Mouse (Mus musculus) splenic B cell, adult 2 months (primary cell): ENCODE measurements around the gene Fbxo47.
"Not testable (repeated sequence)": the region's sequence is repeated elsewhere in the genome, so short reads cannot be mapped to it uniquely, and the experiment has no call there.

Source experiments
- DNase-seq: peaks from one replicate; pipeline ENCODE4 v3.0.0-alpha.2; 2011; ENCODE audit warnings: low read depth, low spot score
- H3K27me3 ChIP-seq: 2 replicates; pipeline ENCODE4 v1.6.1; 2012; ENCODE audit warnings: mild to moderate bottlenecking, low read length, moderate library complexity, mixed read lengths; ENCODE audit not compliant: control insufficient read depth, poor library complexity, insufficient read depth, severe bottlenecking
- H3K36me3 ChIP-seq: 2 replicates; pipeline ENCODE4 v1.6.1; 2012; ENCODE audit warnings: mild to moderate bottlenecking, low read length, moderate library complexity, mixed read lengths; ENCODE audit not compliant: control insufficient read depth, poor library complexity, insufficient read depth, severe bottlenecking

Gene Fbxo47

GRCm38 (mm10) chr11:97855473-97855872 is 28.5 kb downstream of the Fbxo47 start:
- no peak for DNase-seq
- no peaks in the 10 kb centered on the region for H3K36me3 ChIP-seq
- H3K27me3 ChIP-seq: no peaks in the 10 kb centered on the region

- H3K36me3 ChIP-seq: no peaks in the 10 kb centered on the region
- no peak for DNase-seq
- no peaks in the 10 kb centered on the region for H3K27me3 ChIP-seq
These were observed 32.4 kb downstream of the Fbxo47 start for GRCm38 (mm10) chr11:97851601-97852000.

- H3K27me3 ChIP-seq: no peaks in the 10 kb centered on the region
- H3K36me3 ChIP-seq: no peaks in the 10 kb centered on the region
- no peak for DNase-seq
These were observed 33.6 kb downstream of the Fbxo47 start for GRCm38 (mm10) chr11:97850367-97850766.

- H3K27me3 ChIP-seq: no peaks in the 10 kb centered on the region
- DNase-seq: no peak
These were observed 42.0 kb downstream of the Fbxo47 start for GRCm38 (mm10) chr11:97842001-97842400.

GRCm38 (mm10) chr11:97840991-97841661 is 42.8 kb downstream of the Fbxo47 start:
- Histone ChIP-seq H3K36me3 (no peaks in the 10 kb centered on the region; the same call in 1 of the 2 replicates), H3K27me3 (no peaks in the 10 kb centered on the region)
- DNase-seq: peak; percentile 27

More at GRCm38 (mm10) chr11:97842001-97842400, 42.0 kb downstream of the Fbxo47 start:
- H3K36me3 ChIP-seq: no peaks in the 10 kb centered on the region

- DNase-seq: peak; percentile 51
- H3K36me3 ChIP-seq: peaks cover 4% of the 10 kb centered on the region; the same call in 1 of the 2 replicates
- no peaks in the 10 kb centered on the region for H3K27me3 ChIP-seq
These were observed 43.4 kb downstream of the Fbxo47 start, which contains the start of gene B230217C12Rik for GRCm38 (mm10) chr11:97840539-97840954. Gene B230217C12Rik (plus strand): TSS chr11:97840780.

GRCm38 (mm10) chr11:97840135-97840490 is 43.8 kb downstream of the Fbxo47 start:
- H3K27me3 ChIP-seq: no peaks in the 10 kb centered on the region
- no peak for DNase-seq

GRCm38 (mm10) chr11:97839441-97840134 is 44.4 kb downstream of the Fbxo47 start:
- Histone ChIP-seq H3K27me3 (no peaks in the 10 kb centered on the region), H3K36me3 (peaks cover 4% of the 10 kb centered on the region; the same call in 1 of the 2 replicates)
- no peak for DNase-seq

More at GRCm38 (mm10) chr11:97840135-97840490, 43.8 kb downstream of the Fbxo47 start:
- peaks cover 4% of the 10 kb centered on the region; the same call in 1 of the 2 replicates for H3K36me3 ChIP-seq

GRCm38 (mm10) chr11:97838779-97839440 is 45.0 kb downstream of the Fbxo47 start:
- DNase-seq: no peak
- Histone ChIP-seq H3K36me3 (peaks cover 6% of the 10 kb centered on the region; the same call in 1 of the 2 replicates), H3K27me3 (no peaks in the 10 kb centered on the region)

GRCm38 (mm10) chr11:97837641-97838149 is 46.3 kb downstream of the Fbxo47 start:
- no peaks in the 10 kb centered on the region for H3K27me3 ChIP-seq
- DNase-seq: no peak

GRCm38 (mm10) chr11:97837051-97837450 is 46.9 kb downstream of the Fbxo47 start:
- DNase-seq, H3K36me3 ChIP-seq, H3K27me3 ChIP-seq: not testable (repeated sequence)

More at GRCm38 (mm10) chr11:97837641-97838149, 46.3 kb downstream of the Fbxo47 start:
- peaks cover 9% of the 10 kb centered on the region for H3K36me3 ChIP-seq

GRCm38 (mm10) chr11:97836541-97836940 is 47.4 kb downstream of the Fbxo47 start:
- H3K27me3 ChIP-seq: no peaks in the 10 kb centered on the region
- H3K36me3 ChIP-seq: peaks cover 9% of the 10 kb centered on the region
- DNase-seq: no peak

- no peak for DNase-seq
- Histone ChIP-seq H3K36me3 (peaks cover 9% of the 10 kb centered on the region), H3K27me3 (no peaks in the 10 kb centered on the region)
These were observed 50.6 kb downstream of the Fbxo47 start for GRCm38 (mm10) chr11:97833352-97833751.

GRCm38 (mm10) chr11:97832001-97832400 is 52.0 kb downstream of the Fbxo47 start:
- no peak for DNase-seq
- Histone ChIP-seq H3K36me3 (peaks cover 9% of the 10 kb centered on the region), H3K27me3 (no peaks in the 10 kb centered on the region)
